Mouse (Mus musculus): ENCODE measurements around the gene Fam160a1.

Gene Fam160a1

GRCm38 (mm10) chr3:85634389-85635125, 182.5 kb downstream of the Fam160a1 start:
- in situ Hi-C loops (cut with MseI, MboI): no loop called here

- in situ Hi-C loops (cut with MseI, MboI): no loop called here
Observed at GRCm38 (mm10) chr3:85633733-85634132, 183.4 kb downstream of the Fam160a1 start.

GRCm38 (mm10) chr3:85629895-85630510, 187.1 kb downstream of the Fam160a1 start:
- in situ Hi-C loops (cut with MseI, MboI): no loop called here

DNA sequence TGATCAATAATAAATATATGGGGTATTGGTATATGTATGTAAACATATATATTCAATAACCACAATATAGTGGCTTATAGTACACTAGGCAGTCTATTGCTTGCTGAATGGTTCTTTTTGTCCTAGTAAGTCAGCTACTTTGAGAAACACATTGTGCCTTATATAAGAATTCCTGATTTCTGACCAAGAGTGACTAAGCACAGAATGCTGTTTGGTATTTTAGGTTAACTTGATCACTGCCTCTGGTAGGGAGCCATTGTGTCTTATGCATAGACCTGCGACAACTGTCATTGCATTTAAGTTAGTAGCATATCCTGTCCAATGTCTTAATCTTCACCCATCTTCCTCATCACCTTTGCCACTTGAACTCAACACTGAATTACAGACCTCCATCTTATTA, 197.3 kb downstream of the Fam160a1 start:
- in situ Hi-C loops (cut with MseI, MboI): no loop called here

DNA sequence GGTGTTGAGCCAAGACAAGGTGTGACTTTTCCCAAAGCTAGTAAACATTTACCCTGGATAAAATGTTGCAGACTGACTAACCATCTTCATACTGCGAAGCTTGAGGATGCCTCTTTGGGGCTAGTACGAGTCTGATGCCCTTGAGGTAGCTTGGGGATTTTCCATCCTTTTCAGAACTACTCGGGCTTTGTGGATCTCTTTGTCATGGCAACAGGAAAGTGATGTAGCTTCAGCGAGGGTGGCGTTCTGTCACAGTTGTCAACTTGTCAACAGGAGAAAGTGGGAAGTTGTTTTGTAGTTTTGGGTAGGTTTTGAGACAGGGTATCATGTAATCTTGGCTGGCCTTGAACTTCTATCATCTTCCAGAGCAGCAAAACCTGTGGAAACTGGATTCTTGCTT, 197.7 kb downstream of the Fam160a1 start:
- in situ Hi-C loops (cut with MseI, MboI): no loop called here

GRCm38 (mm10) chr3:85618885-85619284, 198.2 kb downstream of the Fam160a1 start:
- in situ Hi-C loops (cut with MseI, MboI): no loop called here

GRCm38 (mm10) chr3:85616389-85616788, 200.7 kb downstream of the Fam160a1 start:
- in situ Hi-C loops (cut with MseI, MboI): no loop called here
